Mouse (Mus musculus) MEL (cell line): Measurements from ENCODE around the gene Uri1.

Experiments used
- CHD2 ChIP-seq: IDR thresholded peaks from 2 replicates; pipeline ENCODE4 v1.6.1; 2011; ENCODE audit warnings: low read length, improper control_type of control experiment
- CTCF ChIP-seq, 3 experiments: IDR thresholded peaks in 2 of 3; conservative IDR thresholded peaks in 1 of 3; 2 replicates each; pipeline ENCODE4 v1.5.1; 2011 to 2012; ENCODE audit warnings: low read length in 3 of 3, low read depth in 2 of 3, mild to moderate bottlenecking in 2 of 3, improper control_type of control experiment in 1 of 3, inconsistent platforms in 1 of 3, mixed read lengths in 1 of 3, moderate library complexity in 1 of 3; ENCODE audit not compliant: control insufficient read depth in 1 of 3, insufficient read depth in 1 of 3, poor library complexity in 1 of 3, severe bottlenecking in 1 of 3
- E2F4 ChIP-seq: IDR thresholded peaks from 2 replicates; pipeline ENCODE4 v1.6.1; 2011; ENCODE audit warnings: low read depth, low read length, improper control_type of control experiment, borderline replicate concordance
- ETS1 ChIP-seq: IDR thresholded peaks from 2 replicates; pipeline ENCODE4 v1.6.1; 2012; ENCODE audit warnings: low read depth, mild to moderate bottlenecking, inconsistent platforms, low read length, improper control_type of control experiment, moderate library complexity
- JUND ChIP-seq: IDR thresholded peaks from 2 replicates; pipeline ENCODE4 v1.6.1; 2011; ENCODE audit warnings: low read depth, mild to moderate bottlenecking, improper control_type of control experiment, low read length
- POLR2A ChIP-seq, 2 experiments: IDR thresholded peaks; 2 replicates each; pipeline ENCODE4 v1.6.1; 2011 to 2012; ENCODE audit warnings: low read length in 2 of 2, mild to moderate bottlenecking in 2 of 2, control low read depth in 1 of 2, improper control_type of control experiment in 1 of 2, low read depth in 1 of 2, moderate library complexity in 1 of 2; ENCODE audit not compliant: control insufficient read depth in 1 of 2, insufficient read depth in 1 of 2, poor library complexity in 1 of 2
- TAL1 ChIP-seq: IDR thresholded peaks from 2 replicates; pipeline ENCODE4 v1.6.1; 2012; ENCODE audit warnings: mild to moderate bottlenecking, inconsistent platforms, low read length, moderate library complexity, mixed read lengths
- USF1 ChIP-seq: IDR thresholded peaks from 2 replicates; pipeline ENCODE4 v1.6.1; 2014; ENCODE audit warnings: low read depth, mild to moderate bottlenecking, inconsistent platforms, low read length, improper control_type of control experiment, moderate library complexity
- ZC3H11A ChIP-seq: IDR thresholded peaks from 2 replicates; pipeline ENCODE4 v1.6.1; 2012; ENCODE audit warnings: low read depth, mild to moderate bottlenecking, inconsistent platforms, low read length, improper control_type of control experiment
- ZMIZ1 ChIP-seq: IDR thresholded peaks from 2 replicates; pipeline ENCODE4 v1.6.1; 2012; ENCODE audit warnings: low read depth, mild to moderate bottlenecking, inconsistent platforms, low read length, improper control_type of control experiment, moderate library complexity
- ZNF384 ChIP-seq: IDR thresholded peaks from 2 replicates; pipeline ENCODE4 v1.6.1; 2012; ENCODE audit warnings: low read depth, mild to moderate bottlenecking, inconsistent platforms, low read length, improper control_type of control experiment

DNA sequence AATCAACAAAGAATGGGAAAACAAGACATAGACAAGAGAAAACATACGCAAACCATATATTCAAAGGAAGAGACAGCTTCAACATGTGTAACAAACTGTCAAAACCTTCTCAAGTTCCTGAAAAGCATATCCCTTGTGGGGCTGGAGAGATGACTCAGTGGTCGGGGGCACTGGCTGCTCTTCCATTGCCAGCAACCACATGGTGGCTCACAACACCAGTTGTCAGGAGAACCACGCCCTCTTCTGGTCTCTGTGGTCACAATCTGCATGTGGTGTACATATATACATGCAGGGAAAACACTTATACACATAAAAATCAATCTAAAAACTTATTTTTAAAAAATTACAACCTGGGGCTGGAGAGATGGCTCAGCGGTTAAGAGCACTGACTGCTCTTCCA lies 44.9 kb downstream of the Uri1 start:
- TF ChIP-seq CTCF (IDR thresholded peaks at IDR 0.05 in 2 of 3, conservative IDR thresholded peaks at IDR 0.05 in 1 of 3; ENCODE audit: control insufficient read depth in 1 of 3, insufficient read depth in 1 of 3, low read depth in 2 of 3, low read length in 3 of 3, poor library complexity in 1 of 3, severe bottlenecking in 1 of 3): peak in 2 of 3 experiments; percentile 34 to 36; a peak in 4 of 6 replicates
- no peak for TF ChIP-seq ETS1
- no peak for TF ChIP-seq JUND
- TF ChIP-seq CHD2: no peak
- TF ChIP-seq TAL1: no peak
- TF ChIP-seq E2F4: no peak
- TF ChIP-seq ZC3H11A: no peak
- no peak for TF ChIP-seq POLR2A (IDR thresholded peaks at IDR 0.05; ENCODE audit: control insufficient read depth in 1 of 2, insufficient read depth in 1 of 2, low read depth in 1 of 2, low read length in 2 of 2, poor library complexity in 1 of 2)
- TF ChIP-seq USF1: no peak
- no peak for TF ChIP-seq ZNF384
- TF ChIP-seq ZMIZ1: no peak
